Mouse (Mus musculus) heart, embryonic 11.5 days (tissue): ENCODE data around the gene Pmp22. TPM values are rescaled to one million over a fixed set of nuclear protein-coding genes. Genes with fewer than 3 reads are reported as not detected.
A peak's percentile ranks its signal among the peaks of the same experiment; 100 is the strongest.

ENCODE experiments used
- ATAC-seq: fragments of 200-750 bp; cut with Nextera tagmentation; replicated peaks from 2 replicates; pipeline ENCODE4 v1.8.0; 2017; ENCODE audit warnings: moderate library complexity; ENCODE audit not compliant: insufficient number of reproducible peaks, low FRiP score, low TSS enrichment
- H3K27ac ChIP-seq: fragments of 300-500 bp; sonication (generic); 2 replicates; pipeline ENCODE4 v1.5.1; 2014; ENCODE audit warnings: mild to moderate bottlenecking, low read depth, low read length
- H3K27me3 ChIP-seq: fragments of 300-500 bp; sonication (generic); 2 replicates; pipeline ENCODE4 v1.6.1; 2014; ENCODE audit warnings: mild to moderate bottlenecking, low read length, mixed read lengths; ENCODE audit not compliant: control insufficient read depth, insufficient read depth
- H3K36me3 ChIP-seq: fragments of 300-500 bp; sonication (generic); 2 replicates; pipeline ENCODE4 v1.6.1; 2014; ENCODE audit warnings: mild to moderate bottlenecking, low read length, moderate library complexity, mixed read lengths; ENCODE audit not compliant: control insufficient read depth, insufficient read depth
- H3K4me1 ChIP-seq: fragments of 300-500 bp; sonication (generic); 2 replicates; pipeline ENCODE4 v1.6.1; 2014; ENCODE audit warnings: low read length; ENCODE audit not compliant: control insufficient read depth, insufficient read depth
- H3K4me2 ChIP-seq: fragments of 300-500 bp; sonication (generic); 2 replicates; pipeline ENCODE4 v1.6.1; 2014; ENCODE audit warnings: mild to moderate bottlenecking, moderate library complexity
- H3K4me3 ChIP-seq: fragments of 300-500 bp; sonication (generic); 2 replicates; pipeline ENCODE4 v1.5.1; 2014; ENCODE audit warnings: low read depth, low read length
- H3K9ac ChIP-seq: fragments of 300-500 bp; sonication (generic); 2 replicates; pipeline ENCODE4 v1.6.1; 2014; ENCODE audit warnings: mild to moderate bottlenecking, low read depth, low read length, moderate library complexity
- H3K9me3 ChIP-seq: fragments of 300-500 bp; sonication (generic); replicated peaks from 2 replicates; pipeline ENCODE4 v1.6.1; 2016; ENCODE audit warnings: low read length; ENCODE audit not compliant: control insufficient read depth
- WGBS: fragments of 180-500 bp; shearing (Covaris S2); extraction: QIAGEN DNeasy Blood & Tissue Kit; methylation state at CpG from one replicate; pipeline ENCODE4 v1.1.7; 2014; ENCODE audit not compliant: insufficient replicate concordance; 5-methylcytosine and 5-hydroxymethylcytosine counted together
- polyA plus RNA-seq: library from polyadenylated mRNA; unstranded; fragments of >200 nt; fragmentation: Nextera tagmentation; extraction: Ambion mirVana; gene quantifications from 2 replicates; pipeline ENCODE4 v1.2.1, GENCODE M21; 2014

Pmp22 gene
- polyA plus RNA-seq, 1 experiment from 2014 or later: 77.9 TPM

DNA sequence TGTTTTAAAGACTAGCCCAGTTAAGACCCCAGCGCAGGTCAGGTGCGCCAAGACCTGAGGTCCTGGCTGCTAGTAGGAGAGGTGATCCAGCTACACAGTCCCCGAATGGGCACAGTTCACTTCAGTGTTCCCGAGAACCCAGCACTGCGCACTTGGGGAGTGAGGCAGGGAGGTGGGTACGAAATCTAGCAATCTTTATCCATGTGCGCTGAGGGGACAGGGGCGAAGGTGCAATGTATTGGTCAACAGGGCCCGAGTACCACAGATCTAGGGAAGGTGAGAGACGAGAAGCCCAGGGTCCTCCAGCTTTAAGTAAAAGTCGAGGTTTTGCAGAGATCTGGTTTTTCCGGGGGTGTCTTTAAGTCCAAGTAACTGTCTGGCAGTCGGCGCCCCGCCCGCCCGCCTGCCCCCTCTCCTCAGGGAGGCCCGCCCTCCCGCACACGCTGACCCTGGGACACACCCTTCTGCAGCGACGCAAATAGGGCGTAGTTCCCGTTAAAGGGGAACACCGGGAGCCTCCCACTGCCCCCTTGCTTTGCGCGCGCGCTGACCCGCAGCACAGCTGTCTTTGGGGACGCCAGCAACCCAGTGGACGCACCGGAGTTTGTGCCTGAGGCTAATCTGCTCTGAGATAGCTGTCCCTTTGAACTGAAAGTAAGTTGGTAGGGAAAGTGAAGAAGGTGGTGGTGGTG is 2.4 kb downstream of the Pmp22 start:
- Histone ChIP-seq H3K4me1 (peaks cover 33% of the 10 kb centered on the region), H3K36me3 (no peaks in the 10 kb centered on the region), H3K27ac (peak overlapping the region; percentile 12; the same call in 1 of the 2 replicates), H3K4me2 (peak overlapping the region; percentile 96), H3K27me3 (peaks cover 5% of the 10 kb centered on the region), H3K9ac (peak overlapping the region; percentile 74), H3K4me3 (peak overlapping the region; percentile 76), H3K9me3 (no peaks in the 10 kb centered on the region)
- peak; percentile 55; the same call in 1 of the 2 replicates for ATAC-seq
- WGBS: 4% methylated on average over 33 of the region's 33 CpGs

DNA sequence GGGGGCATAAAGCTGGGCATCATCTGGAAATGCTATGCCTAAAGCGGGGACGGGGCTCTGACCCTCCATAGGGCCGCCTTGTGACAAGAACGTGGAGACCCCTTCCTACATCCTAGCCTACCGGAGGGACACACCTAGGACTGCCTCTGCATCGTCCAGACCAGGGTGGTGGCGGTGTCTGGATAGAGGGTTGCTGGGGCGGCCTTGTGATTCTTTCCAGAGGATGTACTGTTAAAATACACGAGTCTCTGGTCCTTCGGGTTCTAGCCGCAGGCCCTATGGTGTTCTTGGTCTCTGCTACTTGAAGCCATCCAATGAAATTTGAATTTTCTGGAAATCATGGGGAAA is 2.9 kb downstream of the Pmp22 start:
- H3K9me3 ChIP-seq: no peaks in the 10 kb centered on the region
- peak overlapping the region; percentile 96 for H3K4me2 ChIP-seq
- peaks cover 35% of the 10 kb centered on the region for H3K4me1 ChIP-seq
- 3% methylated on average over 11 of the region's 11 CpGs for WGBS
- peak overlapping the region; percentile 12; the same call in 1 of the 2 replicates for H3K27ac ChIP-seq
- peaks cover 5% of the 10 kb centered on the region for H3K27me3 ChIP-seq
- no peaks in the 10 kb centered on the region for H3K36me3 ChIP-seq
- peak overlapping the region; percentile 76 for H3K4me3 ChIP-seq
- ATAC-seq: no peak
- peak overlapping the region; percentile 74 for H3K9ac ChIP-seq

DNA sequence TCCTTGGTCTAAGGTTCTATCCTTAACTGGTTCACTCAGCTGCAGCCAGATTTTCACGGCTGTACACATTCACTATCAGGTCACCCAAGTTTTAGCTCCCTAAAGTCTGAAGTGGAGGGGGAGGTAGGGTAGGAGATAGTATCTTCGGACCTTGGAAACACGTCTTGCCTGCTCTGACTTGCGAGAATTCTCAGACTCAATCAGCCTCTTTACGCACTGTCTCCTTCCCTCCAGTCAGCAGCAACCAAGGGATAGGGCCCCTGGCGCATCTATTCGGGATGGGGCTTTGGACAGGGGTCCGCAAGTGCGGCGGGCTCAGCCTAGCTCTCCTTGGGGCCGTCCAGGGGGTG is 3.3 kb downstream of the Pmp22 start:
- Histone ChIP-seq H3K9ac (peak overlapping the region; percentile 74), H3K4me3 (peak overlapping the region; percentile 76), H3K36me3 (no peaks in the 10 kb centered on the region), H3K4me2 (peak overlapping the region; percentile 96), H3K4me1 (peaks cover 35% of the 10 kb centered on the region), H3K9me3 (no peaks in the 10 kb centered on the region), H3K27ac (peak overlapping the region; percentile 70), H3K27me3 (peaks cover 5% of the 10 kb centered on the region)
- WGBS: 2% methylated on average over 11 of the region's 11 CpGs
- ATAC-seq: no peak

DNA sequence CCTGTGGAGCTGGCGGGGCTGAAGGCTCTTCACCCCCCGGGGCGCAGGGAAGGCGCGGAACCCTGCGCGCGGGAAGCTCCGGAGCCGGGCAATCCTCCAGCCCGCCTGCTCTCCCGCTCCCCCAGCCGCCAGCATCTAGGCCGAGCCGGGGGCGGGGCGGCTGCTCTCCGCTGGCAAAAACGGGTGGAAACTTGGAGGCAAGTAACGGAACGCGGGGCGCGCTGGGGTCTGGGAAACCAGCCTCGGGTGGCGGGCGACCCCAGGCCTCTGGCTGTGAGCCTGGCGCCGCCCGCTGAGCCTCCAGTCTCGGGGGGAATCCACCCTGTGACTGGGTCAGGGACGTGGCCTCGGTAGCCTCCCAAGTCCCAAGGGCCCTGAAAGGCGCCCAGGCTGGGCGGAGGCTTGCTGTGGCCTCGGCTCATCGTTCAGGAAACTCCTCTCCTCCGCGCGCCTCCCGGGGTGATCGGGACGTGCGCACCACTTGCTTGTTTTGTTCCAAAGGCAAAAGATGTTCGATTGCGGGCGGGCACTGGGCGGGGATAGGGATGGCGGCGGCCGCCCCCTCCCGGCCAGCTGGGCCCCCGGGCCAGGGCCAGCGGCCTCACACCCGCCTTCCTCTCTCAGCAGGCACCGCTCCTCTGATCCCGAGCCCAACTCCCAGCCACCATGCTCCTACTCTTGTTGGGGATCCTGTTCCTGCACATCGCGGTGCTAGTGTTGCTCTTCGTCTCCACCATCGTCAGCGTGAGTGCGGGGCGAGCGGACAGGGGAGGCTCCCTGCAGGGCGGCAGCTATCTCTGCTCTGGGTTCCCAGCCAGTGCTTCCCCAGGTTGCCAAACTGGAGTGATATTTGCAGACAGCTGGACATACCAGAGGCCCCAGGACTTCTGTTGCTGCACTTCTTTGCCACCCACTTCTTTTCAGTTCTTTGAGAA is 4.0 kb downstream of the Pmp22 start:
- Histone ChIP-seq H3K4me3 (peak overlapping the region; percentile 76), H3K9ac (peak overlapping the region; percentile 74), H3K27me3 (peaks cover 5% of the 10 kb centered on the region), H3K4me1 (peaks cover 35% of the 10 kb centered on the region), H3K9me3 (no peaks in the 10 kb centered on the region), H3K27ac (peak overlapping the region; percentile 70), H3K4me2 (peak overlapping the region; percentile 96), H3K36me3 (no peaks in the 10 kb centered on the region)
- peak; percentile 25; the same call in 1 of the 2 replicates for ATAC-seq
- under 1% methylated on average over 66 of the region's 66 CpGs for WGBS

DNA sequence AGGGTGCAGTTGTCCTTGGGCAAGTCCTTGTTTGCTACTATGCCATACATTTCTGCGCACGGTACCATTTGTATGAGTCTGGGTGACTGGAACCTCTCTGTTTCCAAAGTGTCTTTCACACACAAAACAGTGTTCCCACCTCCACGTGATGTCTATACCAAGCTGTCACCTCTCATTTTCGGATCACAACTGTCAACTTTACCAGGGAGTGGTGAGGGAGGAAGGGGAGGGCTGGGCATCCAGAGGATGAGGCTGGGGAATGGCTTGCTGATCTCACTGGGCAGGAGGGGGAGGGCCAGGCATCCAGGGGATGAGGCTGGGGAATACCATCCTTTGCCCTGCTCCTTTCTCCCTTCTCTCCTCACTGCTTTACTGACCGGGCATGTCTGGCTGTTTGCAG is 5.2 kb downstream of the Pmp22 start:
- ATAC-seq: no peak
- Histone ChIP-seq H3K9ac (no peak overlapping the region), H3K9me3 (no peaks in the 10 kb centered on the region), H3K4me1 (peaks cover 35% of the 10 kb centered on the region), H3K27me3 (peaks cover 2% of the 10 kb centered on the region; the same call in 1 of the 2 replicates), H3K4me2 (no peak overlapping the region), H3K36me3 (no peaks in the 10 kb centered on the region), H3K27ac (no peak overlapping the region), H3K4me3 (no peak overlapping the region)
- 76% methylated on average over 5 of the region's 5 CpGs for WGBS

DNA sequence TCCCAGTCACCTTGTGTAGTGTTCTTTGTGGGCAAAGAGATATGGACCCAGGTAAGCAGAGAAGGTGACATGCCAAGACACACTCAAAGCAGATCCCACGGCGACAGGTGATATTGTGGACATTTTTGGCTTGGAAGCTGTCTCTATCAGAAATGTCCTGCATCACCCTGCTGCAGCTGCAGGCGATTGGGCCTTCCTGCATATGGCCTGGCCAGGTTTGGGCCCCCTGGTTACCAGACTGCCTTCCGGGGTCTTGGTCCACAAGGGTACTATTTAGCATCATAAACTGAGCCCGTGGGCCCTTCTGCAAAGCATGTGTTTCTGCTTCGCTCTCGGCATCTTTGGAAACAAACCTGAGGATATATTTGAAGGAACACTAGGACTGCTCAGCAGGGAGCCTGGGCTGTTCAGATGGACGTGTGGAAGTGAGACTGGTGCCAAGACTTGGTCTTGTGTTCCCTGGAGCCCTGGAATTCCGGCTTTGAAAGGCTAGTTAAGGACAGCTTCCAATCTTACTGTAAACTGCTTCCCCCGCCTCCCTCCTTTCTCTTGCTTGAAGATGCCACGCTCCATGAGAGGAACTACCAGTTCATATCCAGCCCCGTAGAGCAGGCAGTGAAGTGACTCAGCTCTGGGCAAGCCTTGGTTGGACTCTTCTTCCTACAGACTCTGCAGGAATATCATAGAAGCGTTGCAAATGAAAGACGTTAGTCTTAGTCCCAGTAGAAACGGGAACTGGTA is 6.1 kb downstream of the Pmp22 start:
- no peaks in the 10 kb centered on the region for H3K36me3 ChIP-seq
- ATAC-seq: no peak
- no peak overlapping the region for H3K4me3 ChIP-seq
- WGBS: 69% methylated on average over 15 of the region's 15 CpGs
- H3K4me2 ChIP-seq: no peak overlapping the region
- H3K27ac ChIP-seq: no peak overlapping the region
- H3K9ac ChIP-seq: no peak overlapping the region
- H3K4me1 ChIP-seq: peaks cover 29% of the 10 kb centered on the region
- no peaks in the 10 kb centered on the region for H3K9me3 ChIP-seq
- H3K27me3 ChIP-seq: peaks cover 2% of the 10 kb centered on the region; the same call in 1 of the 2 replicates

DNA sequence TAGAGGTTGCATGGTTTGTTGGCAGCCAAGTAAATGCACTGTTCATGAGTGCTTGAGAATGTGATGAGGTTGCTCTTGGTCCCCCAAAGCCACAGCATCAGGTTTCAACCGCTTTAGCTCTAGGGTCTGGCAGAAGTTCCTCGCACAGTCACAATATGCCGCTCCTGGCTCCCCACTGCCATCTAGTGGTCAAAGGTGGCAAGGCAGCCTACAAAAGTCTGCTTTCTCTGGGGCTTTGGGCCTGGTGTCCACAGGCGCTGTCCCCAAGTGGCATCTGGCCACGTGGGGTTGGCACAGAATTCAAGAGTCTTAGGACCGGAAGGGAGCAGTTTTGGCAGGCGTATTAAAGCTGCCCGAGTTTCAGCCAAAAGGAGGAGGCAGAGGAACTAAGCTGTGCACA is 6.8 kb downstream of the Pmp22 start:
- Histone ChIP-seq H3K27ac (no peak overlapping the region), H3K4me3 (no peak overlapping the region), H3K4me2 (no peak overlapping the region), H3K27me3 (peaks cover 2% of the 10 kb centered on the region; the same call in 1 of the 2 replicates), H3K4me1 (peaks cover 23% of the 10 kb centered on the region), H3K9ac (no peak overlapping the region), H3K36me3 (no peaks in the 10 kb centered on the region), H3K9me3 (no peaks in the 10 kb centered on the region)
- whole genome bisulfite sequencing: 5% methylated on average over 8 of the region's 8 CpGs
- no peak for ATAC-seq

DNA sequence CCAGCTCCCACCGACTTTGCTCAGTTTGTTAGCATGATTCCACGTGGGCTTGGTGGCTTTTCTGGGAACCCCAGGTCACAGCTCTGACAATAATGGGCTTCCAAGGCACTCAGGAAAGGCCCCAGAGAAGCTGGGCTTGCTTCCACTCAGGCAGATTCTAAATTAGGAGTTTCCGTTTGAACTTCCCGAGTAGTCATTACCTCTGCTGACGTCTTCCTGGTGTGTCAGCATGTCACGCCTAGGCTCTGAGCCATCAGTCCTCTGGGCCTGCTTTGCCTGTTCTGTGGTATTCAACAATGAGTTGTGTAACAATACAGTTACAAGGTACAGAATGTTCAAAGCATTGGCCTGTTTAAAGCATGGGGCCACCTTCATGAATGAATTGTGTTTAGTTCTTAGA is 7.4 kb downstream of the Pmp22 start:
- ATAC-seq: no peak
- peaks cover 18% of the 10 kb centered on the region for H3K4me1 ChIP-seq
- H3K36me3 ChIP-seq: no peaks in the 10 kb centered on the region
- no peak overlapping the region for H3K4me3 ChIP-seq
- H3K9ac ChIP-seq: no peak overlapping the region
- no peak overlapping the region for H3K27ac ChIP-seq
- H3K9me3 ChIP-seq: no peaks in the 10 kb centered on the region
- peaks cover 2% of the 10 kb centered on the region; the same call in 1 of the 2 replicates for H3K27me3 ChIP-seq
- 47% methylated on average over 6 of the region's 6 CpGs for WGBS
- H3K4me2 ChIP-seq: no peak overlapping the region
